Mouse (Mus musculus): ENCODE measurements around the gene Snhg11. TPM values are rescaled to one million over a fixed set of nuclear protein-coding genes. Genes with fewer than 3 reads are reported as not detected.
A peak's percentile ranks its signal among the peaks of the same experiment; 100 is the strongest.
"Not testable (repeated sequence)": the region's sequence is repeated elsewhere in the genome, so short reads cannot be mapped to it uniquely, and the experiment has no call there.

Gene Snhg11
- polyA plus RNA-seq, 1 experiment from 2014 or later: 6.4 TPM

GRCm38 (mm10) chr2:158369474-158370172 is 5.8 kb upstream of the Snhg11 start:
- no peak for DNase-seq (ENCODE audit: low spot score)

DNA sequence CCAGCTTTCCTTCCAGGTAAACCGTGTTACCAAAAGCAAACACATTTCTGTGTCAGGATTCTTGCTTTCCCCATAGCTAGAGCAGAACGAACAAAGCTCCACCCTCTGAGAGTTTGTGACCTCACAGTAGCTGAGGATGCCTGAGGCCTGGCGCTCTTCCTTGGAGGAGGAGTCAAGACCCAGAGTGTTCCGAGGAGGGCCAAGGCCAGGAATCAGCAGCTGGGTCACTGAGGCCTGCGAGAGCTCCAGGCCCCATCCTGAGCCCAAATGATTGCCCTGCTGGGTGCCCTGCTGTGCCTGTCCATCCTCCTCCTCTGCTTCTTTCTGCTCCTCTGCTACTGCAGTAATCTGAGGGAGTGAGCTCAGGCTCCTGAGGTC is 5.3 kb upstream of the Snhg11 start:
- no peak for DNase-seq (ENCODE audit: low spot score)

DNA sequence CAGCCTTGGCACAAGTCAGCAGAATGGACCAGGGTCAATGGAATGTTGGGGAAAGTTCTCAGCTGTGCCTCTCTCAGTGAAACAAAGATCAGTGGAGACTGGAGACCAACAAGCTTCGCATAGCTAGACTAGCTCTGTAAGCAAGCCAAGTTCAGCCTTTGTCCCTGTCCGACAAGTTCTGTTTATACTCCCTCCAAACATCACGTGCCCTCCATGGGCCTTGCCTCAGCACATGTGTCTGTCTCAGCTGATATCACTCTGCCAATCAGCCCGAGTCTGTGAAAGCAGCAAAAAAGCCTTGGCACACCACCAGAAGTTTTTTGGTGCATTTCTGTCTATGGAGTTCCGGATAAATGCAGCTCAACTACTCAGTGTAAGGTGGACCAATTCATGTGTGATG is 2.4 kb upstream of the Snhg11 start:
- no peak for DNase-seq (ENCODE audit: low spot score)

DNA sequence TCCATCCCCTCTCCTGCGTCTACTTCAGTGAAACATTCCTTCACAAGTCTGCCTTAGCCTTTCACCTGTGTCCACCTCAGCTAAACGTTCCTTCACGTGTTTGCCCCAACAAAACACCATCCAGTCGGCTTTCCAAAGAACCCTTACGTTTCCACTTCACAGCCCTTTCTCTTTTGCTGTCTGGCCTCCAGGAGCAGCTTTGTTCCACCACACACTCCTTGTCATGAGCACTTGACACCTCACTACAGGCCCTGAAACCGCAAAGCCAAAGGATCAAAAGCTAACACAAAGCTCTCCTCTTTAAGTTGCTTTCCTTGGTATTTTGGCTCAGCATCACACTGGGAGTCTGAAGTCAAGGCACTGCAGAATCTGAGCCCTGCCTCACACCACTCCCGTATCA is 1.9 kb upstream of the Snhg11 start:
- no peak for DNase-seq (ENCODE audit: low spot score)

- DNase-seq (ENCODE audit: low spot score): no peak
Measured at GRCm38 (mm10) chr2:158376123-158376687, 767 bp downstream of the Snhg11 start.

GRCm38 (mm10) chr2:158376798-158377197 is 1.4 kb downstream of the Snhg11 start:
- DNase-seq (ENCODE audit: low spot score): no peak

DNA sequence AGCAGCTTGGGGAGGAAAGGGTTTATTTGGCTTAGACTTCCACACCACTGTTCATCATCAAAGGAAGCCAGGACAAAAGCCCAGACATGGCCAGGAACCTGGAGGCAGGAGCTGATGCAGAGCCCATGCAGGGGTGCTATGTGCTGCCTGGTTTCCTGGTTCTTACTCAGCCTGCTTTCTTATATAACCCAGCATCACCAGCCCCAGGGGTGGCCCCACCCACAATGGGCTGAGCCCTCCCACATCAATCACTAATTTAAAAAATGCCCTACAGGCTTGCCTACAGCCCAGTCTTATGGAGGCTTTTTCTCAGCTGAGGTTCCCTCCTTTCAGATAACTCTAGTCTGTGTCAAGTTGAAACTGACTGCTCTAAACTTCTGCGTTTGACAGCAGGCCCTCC is 2.4 kb downstream of the Snhg11 start:
- no peak for DNase-seq (ENCODE audit: low spot score)

GRCm38 (mm10) chr2:158379354-158380078 is 4.1 kb downstream of the Snhg11 start:
- DNase-seq (ENCODE audit: low spot score): peak; percentile 73

- DNase-seq (ENCODE audit: low spot score): no peak
Measured at GRCm38 (mm10) chr2:158386072-158386471, 10.6 kb downstream of the Snhg11 start.

DNA sequence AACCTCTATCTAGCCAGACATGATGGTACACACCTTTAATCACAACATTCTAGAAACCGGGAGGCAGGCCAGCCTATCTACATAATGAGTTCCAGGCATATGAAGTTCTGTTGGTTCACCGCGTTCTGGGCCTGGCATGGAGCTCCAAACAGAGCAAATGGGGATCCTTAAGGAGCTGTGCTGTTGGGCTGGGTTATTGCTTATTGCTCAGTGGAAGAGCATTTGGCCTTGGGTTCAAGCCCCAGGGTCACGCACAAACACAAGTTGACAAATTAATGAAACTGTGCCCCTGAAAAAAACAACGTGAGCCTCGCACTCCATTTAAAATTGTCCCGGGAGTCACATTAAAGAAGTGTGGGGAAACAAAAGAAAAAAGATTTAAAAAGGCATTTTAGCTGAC is 14.0 kb downstream of the Snhg11 start:
- no peak for DNase-seq (ENCODE audit: low spot score)

DNA sequence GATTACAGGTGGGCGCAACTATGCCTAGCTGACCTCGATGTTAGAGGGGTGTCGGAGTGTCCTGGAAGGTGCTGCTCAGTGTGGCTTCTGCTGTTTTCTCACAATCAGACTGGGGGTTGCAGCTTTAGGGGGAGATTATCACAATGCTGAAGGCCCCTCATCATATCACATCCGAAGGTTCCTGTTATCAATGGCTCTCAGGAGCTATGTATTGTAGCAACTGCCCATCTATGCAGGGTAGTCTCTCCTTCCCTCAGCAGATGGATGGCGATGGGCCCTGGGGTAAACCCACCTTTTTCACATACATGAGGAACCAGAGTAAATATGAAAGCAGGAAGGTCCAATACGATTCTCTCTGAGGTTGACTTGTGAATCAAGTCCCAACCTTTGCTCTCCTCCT is 20.9 kb downstream of the Snhg11 start:
- no peak for DNase-seq (ENCODE audit: low spot score)

DNA sequence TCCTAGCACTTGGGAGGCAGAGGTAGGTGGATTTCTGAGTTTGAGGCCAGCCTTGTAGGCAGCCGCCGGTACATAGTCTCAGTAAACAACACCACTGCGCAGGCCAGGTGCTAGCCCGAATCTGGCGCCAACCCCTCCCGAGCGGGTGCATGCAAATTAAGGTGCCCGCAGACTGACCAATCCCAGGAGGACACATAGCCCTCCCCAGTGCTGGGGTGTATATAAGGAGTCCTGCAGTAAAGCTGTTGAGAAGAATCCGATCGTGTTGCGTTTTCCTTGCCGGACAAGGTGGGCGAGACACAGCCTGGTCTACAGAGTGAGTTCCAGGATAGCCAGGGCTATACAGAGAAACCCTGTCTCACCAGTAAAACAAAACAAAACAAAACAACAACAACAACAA is 21.7 kb downstream of the Snhg11 start:
- DNase-seq (ENCODE audit: low spot score): not testable (repeated sequence)

DNA sequence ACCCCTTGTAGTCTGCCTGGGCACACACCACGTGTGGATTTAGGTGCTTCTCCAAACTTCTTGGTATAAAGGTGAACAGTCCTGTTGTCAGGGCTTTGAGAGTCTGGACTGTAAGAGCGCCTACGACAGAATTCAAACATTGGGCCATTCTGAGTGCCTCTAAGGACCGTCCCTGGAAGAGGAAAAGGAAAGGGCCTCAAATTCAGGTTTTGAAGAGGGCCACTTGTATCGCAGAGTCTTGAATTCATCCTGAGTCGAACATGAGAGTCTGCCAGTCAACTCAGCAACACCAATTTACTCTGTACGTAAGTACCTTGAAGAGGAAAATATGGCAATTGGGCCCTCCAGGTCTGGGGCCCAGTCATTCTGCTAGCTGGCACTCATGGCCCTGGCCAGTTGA is 27.5 kb downstream of the Snhg11 start:
- no peak for DNase-seq (ENCODE audit: low spot score)

DNA sequence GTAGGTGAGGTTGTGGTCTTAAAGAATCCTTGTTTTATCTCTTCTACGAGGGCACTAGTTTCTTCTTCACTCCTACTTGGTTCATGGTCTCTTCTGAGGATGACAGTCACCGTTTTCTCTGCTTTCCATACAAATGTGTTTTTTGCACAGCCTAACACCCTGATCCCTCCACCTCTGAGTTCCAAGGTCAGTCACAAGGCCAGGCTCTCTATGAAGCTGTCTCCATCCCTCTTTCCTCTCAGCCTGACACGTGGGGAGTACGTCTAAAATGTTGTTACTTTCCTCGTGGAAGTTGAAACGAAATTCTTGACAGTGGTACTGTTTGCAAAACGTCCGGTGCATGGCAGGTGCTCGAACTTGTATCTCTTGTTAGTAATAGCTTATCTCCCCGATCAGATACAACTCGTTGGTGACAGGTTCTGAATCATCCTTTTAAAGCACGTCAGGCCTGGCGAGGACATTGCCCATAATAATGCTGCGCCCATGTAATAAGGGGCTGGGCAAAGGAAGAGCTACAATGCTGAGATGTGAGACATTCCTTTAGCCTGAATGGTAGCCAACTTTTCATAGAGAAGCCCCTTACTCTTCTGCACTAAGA is 33.7 kb downstream of the Snhg11 start:
- no peak for DNase-seq (ENCODE audit: low spot score)

DNA sequence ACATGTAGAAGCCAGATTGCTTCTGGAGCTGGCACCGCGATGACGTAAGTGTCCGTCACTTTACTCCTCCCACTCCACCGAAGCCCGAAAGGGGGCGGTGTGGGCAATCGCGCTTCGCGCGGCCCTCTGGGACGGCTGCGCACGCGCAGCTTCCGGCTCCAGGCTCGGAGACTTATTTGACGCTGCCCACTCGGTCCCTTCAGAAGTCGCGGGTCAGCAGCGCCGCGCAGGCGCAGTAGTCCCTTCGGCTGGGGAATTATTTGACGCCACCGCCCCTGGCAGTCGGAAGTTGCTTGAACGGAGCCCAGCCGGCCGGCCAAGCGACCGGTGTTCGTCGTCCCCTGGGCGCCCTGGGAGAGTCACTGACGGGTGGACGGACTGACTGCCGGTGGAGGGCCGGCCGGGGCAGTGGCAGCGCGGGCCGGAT is 34.2 kb downstream of the Snhg11 start, which contains the start of gene Ralgapb:
Gene Ralgapb, plus strand, starts transcription at position 254 of the 427 bp plus-strand sequence.
- peak; percentile 99 for DNase-seq (ENCODE audit: low spot score)

DNA sequence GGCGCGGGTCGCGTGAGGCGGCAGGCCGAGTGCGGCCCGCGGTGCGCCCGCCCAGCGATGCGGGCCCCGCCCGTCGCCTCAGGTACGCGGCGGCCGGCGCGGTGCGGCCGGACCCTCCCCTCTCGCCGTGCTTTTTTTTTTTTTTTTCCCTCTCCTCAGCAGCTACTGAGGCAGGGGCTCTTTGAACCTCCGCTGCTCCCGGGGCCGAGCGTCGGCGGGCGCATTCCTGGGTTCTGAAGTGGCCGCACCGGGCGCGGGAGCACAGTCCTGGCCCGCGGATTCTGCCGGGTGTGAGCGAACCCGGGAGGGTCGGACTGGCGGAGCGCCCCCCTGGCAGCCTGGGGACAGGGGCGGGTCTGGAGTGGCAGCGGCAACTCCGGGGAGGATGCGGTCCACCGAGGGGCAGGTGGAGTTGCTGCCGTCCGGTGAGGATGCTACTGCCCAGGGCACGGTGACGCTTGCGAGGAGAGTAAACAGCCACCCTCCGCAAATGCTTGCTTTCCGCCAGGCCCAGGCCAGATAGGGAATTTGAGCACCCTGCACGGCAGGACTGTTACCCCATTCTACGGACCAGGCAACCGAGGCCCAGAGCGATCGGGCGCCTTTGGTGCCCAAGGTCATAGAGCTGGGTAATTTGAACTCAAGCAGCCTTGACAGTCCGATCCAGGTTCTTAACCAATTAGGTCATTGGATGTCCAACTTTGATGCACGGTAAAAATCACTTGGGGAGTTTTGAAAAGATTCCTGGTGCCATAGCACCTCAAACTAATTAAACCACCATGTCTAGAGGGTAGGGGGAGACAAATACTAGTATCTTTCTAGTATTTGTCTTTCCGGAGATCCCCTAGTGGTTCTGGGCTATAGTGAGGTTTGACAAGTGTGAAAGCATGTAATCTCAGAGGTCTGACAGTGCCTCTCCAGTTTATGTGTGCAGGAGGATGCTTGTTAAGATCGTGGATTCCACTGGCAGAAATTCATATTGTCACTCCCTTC is 34.9 kb downstream of the Snhg11 start:
- peak; percentile 28 for DNase-seq (ENCODE audit: low spot score)

DNA sequence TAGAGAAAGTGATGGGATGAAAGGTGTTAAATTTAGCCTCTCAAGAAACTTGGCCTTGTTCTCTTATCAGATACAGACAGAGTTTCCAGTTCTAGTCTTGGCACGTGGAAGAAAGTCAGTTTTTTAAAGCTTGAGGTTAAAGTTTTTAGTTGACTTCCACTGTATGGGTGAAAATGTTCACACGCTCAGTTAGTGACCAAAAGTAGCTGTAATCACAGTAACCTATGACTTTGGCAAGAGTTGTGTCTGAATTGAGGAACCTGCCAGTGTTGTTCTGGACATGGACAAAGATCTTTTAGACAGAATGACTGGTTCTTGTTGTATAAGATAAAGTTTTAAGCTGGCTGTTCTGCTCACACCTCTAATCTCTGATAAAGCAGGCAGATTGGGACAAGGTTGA is 37.8 kb downstream of the Snhg11 start:
- no peak for DNase-seq (ENCODE audit: low spot score)

- no peak for DNase-seq (ENCODE audit: low spot score)
Measured at GRCm38 (mm10) chr2:158415826-158416225, 40.4 kb downstream of the Snhg11 start.

GRCm38 (mm10) chr2:158418663-158419062 is 43.2 kb downstream of the Snhg11 start:
- no peak for DNase-seq (ENCODE audit: low spot score)
